Mouse (Mus musculus): ENCODE data around the gene Bckdk.
"Not testable (repeated sequence)": the region's sequence is repeated elsewhere in the genome, so short reads cannot be mapped to it uniquely, and the experiment has no call there.

Bckdk gene

GRCm38 (mm10) chr7:127931351-127932135 is 27.7 kb downstream of the Bckdk start:
- DNase-seq: peak; percentile 83 to 85

GRCm38 (mm10) chr7:127932273-127933031 is 28.6 kb downstream of the Bckdk start:
- peak; percentile 66 to 70 for DNase-seq

DNA sequence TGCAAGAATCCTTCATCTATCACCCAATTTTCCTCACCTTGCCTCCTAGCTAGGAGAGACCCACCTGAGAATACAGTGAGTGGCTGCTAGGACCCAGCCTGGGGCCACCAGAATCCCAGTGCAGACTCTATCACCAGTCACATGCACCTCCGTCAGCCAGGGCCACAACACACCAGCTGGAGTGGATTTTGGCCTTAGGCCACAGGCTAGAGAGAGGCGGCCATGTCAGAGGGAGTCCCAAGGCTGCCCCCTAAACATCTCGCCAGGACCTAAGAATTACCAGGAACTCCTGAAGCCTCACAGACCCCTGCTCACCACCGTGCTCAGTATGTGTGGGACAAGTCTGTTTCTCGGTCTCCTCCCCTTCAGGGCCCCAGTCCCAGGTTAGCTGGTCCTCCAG is 30.2 kb downstream of the Bckdk start:
- DNase-seq: no peak

DNA sequence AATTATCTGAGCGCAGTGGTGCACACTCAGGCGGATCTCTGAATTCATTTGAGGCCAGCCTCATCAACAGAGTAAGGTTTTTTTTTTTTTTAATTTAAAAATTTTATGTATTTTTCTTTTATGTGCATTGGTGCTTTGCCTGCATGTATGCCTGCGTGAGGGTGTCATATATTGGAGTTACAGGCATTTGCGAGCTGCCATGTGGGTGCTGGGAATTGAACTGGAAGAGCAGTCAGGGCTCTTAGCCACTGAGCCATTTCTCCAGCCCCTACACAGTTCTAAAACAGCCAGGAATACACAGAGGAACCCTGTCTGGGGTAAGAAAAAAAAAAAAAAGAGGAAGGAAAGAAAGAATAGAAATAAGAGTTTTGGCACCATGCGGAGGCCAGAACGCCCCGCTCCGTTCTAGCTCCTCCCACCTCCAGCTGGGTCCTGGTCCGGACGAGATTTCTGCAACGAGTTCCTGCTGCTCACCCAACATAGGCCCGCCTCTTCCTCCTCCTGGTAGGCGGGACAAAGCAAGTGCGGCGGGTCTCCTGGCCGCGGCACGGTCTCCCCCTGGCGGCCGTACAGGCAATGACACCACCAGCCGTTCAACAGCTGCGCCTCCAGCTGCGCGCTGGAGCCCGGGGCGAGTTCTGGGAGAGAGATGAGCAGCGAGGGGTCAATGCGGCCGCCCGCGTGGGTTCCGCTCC is 31.3 kb downstream of the Bckdk start:
- DNase-seq: peak; percentile 96 to 98

DNA sequence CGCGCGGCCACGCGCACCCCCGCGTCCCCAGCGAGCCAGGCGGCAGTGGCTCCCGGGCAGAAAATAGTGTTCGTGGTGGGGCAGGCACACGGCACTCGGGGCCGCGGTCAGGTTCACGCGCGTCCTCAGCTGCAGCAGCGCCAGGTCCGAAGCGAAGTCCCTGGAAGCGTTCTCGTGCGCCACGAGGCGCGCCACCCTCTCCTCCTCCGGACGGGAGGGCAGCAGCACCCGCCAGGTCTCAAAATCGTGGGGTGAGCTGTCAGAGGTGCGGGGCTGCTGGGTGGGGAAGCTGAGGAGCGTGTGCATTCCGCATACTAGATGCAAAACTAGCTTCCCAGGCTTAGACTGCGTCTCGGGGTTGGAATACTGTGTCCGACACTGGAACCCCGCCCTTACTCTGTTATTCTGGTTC is 31.9 kb downstream of the Bckdk start:
- DNase-seq: no peak

DNA sequence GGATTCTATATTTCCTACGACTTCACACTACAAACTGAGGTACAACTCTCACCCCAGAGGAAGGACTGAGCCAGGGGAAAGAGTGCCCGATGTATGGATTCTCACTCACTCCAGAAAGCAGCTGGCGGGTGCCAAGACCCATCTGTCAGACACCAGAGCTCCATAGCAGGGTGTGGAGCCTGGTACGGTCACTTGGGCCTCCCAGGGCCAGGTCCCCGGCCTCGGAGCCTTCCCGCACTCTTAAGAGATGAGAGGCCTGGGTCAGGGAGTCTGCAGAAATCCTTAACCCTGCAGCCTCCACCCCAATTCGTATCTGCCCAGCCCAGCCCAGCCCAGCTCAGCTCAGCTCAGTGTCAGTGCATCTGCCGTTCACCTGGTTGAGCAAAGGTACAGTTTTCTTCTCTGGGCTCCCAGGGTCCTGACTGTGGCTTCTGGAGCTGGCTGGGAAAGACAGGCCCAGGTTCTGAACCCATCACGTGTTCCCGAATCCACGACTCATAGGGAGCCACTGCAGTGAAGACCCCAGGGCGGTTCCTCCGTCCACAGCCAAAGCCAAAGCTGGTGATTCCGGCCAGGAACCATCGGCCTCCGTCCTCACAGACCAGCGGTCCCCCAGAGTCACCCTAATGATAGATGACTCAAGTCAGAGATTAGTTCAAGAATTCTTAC is 32.5 kb downstream of the Bckdk start:
- DNase-seq: no peak

GRCm38 (mm10) chr7:127942097-127942496 is 38.2 kb downstream of the Bckdk start:
- not testable (repeated sequence) for DNase-seq

GRCm38 (mm10) chr7:127944614-127945013 is 40.7 kb downstream of the Bckdk start:
- DNase-seq: no peak

- DNase-seq: no peak
These were observed 42.7 kb downstream of the Bckdk start, which contains the start of gene Prss36 for GRCm38 (mm10) chr7:127946470-127947023. Gene Prss36, minus strand, starts transcription at chr7:127946725.

DNA sequence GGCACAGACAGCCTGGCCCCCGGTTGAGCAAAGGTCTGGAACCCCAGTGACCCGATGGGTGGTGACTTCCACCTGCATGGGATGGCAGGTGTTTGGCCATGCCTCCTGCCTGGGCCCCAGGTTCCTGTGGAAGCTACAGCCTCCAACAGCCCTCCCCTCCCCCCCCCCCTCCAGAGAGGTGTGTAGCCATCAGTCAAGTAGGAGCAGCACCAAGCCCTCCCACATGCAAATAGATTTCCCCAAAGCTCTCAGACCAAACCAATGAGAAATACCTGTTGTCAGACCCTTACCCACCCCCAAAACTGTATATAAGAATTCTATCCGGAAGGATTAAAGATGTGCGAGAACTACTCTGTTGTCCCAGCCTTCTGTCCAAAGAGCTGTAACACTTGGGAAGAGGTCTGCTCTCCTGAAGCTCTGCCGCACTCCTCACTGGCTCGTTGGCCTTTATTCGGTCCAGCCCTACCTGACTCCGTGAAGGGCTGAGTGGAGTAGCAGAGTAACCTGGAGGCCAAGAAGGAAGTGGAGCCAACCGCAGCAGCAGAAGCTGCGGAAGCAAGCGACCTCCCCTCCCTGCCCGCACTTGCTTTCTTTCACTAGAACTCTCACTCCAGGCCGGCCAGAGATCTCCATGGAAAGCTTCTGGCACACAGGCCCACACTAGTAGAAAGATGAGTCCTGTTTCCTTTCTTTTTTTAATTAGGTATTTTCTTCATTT is 49.1 kb downstream of the Bckdk start:
- no peak for DNase-seq

DNA sequence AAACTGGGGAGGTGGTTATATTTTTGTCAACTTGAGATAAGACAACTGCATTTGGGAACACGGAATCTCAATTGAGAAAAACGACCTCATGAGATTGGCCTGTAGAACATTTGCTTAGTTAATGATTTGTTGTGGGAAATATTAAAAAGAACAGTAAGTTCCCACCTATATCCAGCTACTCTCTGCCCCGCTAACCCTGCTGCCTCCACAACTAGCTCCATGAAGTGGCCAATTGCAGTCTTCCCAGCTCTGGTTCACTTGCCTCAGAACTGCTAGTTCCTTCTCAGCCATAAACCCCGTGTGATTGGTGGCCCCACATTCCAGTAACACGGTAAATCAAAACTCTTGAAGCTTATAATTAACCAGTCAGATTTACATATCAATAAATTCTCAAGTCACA is 55.5 kb downstream of the Bckdk start:
- DNase-seq: peak; percentile 43 to 71
